Mouse (Mus musculus) forebrain, embryonic 16.5 days (tissue): Measurements from ENCODE around the gene Negr1. TPM values are rescaled to one million over a fixed set of nuclear protein-coding genes. Genes with fewer than 3 reads are reported as not detected.

Experiments used
- ATAC-seq: fragments of 200-750 bp; cut with Nextera tagmentation; 2 replicates; pipeline ENCODE4 v1.8.0; 2017; ENCODE audit warnings: mild to moderate bottlenecking, moderate library complexity
- H3K27ac ChIP-seq: fragments of 300-500 bp; sonication (generic); 2 replicates; pipeline ENCODE4 v1.5.1; 2014; ENCODE audit warnings: low read length, control low read depth
- H3K27me3 ChIP-seq: fragments of 300-500 bp; sonication (generic); replicated peaks from 2 replicates; pipeline ENCODE4 v1.6.1; 2014; ENCODE audit warnings: low read length; ENCODE audit not compliant: control insufficient read depth, insufficient read depth
- H3K36me3 ChIP-seq: fragments of 300-500 bp; sonication (generic); 2 replicates; pipeline ENCODE4 v1.6.1; 2014; ENCODE audit not compliant: control insufficient read depth, insufficient read depth
- H3K4me1 ChIP-seq: fragments of 300-500 bp; sonication (generic); replicated peaks from 2 replicates; pipeline ENCODE4 v1.6.1; 2014; ENCODE audit warnings: low read length; ENCODE audit not compliant: control insufficient read depth, insufficient read depth
- H3K4me2 ChIP-seq: fragments of 300-500 bp; sonication (generic); 2 replicates; pipeline ENCODE4 v1.6.1; 2014; ENCODE audit warnings: mild to moderate bottlenecking, low read length, control low read depth
- H3K4me3 ChIP-seq: fragments of 300-500 bp; sonication (generic); replicated peaks from 2 replicates; pipeline ENCODE4 v1.5.1; 2014; ENCODE audit warnings: mild to moderate bottlenecking, low read length, control low read depth
- H3K9ac ChIP-seq: fragments of 300-500 bp; sonication (generic); replicated peaks from 2 replicates; pipeline ENCODE4 v1.6.1; 2014; ENCODE audit warnings: low read depth, low read length, control low read depth
- H3K9me3 ChIP-seq: fragments of 300-500 bp; sonication (generic); 2 replicates; pipeline ENCODE4 v1.6.1; 2016; ENCODE audit warnings: low read length; ENCODE audit not compliant: control insufficient read depth
- WGBS: fragments of 180-500 bp; shearing (Covaris S2); extraction: QIAGEN DNeasy Blood & Tissue Kit; methylation state at CpG from one replicate; pipeline ENCODE4 v1.1.7; 2014; 5-methylcytosine and 5-hydroxymethylcytosine counted together
- polyA plus RNA-seq: library from polyadenylated mRNA; unstranded; fragments of >200 nt; fragmentation: Nextera tagmentation; extraction: Ambion mirVana; gene quantifications from 2 replicates; pipeline ENCODE4 v1.2.1, GENCODE M21; 2015

Negr1 gene
- polyA plus RNA-seq, 1 experiment from 2014 or later, result 44.7 TPM

DNA sequence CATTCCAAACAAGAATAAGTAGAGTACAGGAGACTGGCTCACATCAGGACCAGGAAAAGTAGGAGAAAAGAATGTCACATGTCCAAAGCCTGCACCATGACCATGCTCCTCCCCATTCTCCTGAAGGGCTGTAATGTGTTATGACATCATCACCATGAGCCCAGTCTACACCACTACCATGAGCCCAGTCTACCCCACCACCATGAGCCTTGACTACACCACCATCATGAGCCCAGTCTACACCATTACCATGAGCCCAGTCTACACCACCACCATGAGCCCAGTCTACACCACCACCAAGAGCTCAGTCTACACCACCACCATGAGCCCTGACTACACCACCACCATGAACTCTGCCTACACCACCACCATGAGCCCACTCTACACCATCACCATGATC is 174.7 kb downstream of the Negr1 start:
- no peaks in the 10 kb centered on the region for H3K9me3 ChIP-seq
- H3K36me3 ChIP-seq, result no peaks in the 10 kb centered on the region
- no peaks in the 10 kb centered on the region for H3K4me1 ChIP-seq
- H3K9ac ChIP-seq, result no peak overlapping the region
- no peak overlapping the region for H3K4me3 ChIP-seq
- ATAC-seq, result peak; percentile 18; the same call in 1 of the 2 replicates
- H3K27ac ChIP-seq, result no peak overlapping the region
- H3K27me3 ChIP-seq, result no peaks in the 10 kb centered on the region
- H3K4me2 ChIP-seq, result no peak overlapping the region

DNA sequence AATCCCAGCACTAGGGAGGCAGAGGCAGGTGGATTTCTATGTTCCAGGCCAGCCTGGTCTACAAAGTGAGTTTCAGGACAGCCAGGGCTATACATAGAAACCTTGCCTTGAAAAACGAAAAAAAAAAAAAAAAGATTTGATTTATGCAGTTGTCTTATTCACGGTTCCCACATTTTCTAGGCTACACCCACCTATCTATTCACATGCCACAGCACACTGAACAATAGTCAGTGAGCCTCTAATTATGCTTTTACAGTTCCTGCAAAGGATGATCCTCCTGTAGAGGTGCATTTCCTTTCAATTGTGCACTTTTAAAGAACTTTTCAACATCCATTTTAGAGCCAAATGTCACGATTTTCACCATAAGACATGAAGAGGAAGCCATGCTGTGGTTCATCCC is 177.9 kb downstream of the Negr1 start:
- no peak for ATAC-seq
- H3K4me1 ChIP-seq, result no peaks in the 10 kb centered on the region

DNA sequence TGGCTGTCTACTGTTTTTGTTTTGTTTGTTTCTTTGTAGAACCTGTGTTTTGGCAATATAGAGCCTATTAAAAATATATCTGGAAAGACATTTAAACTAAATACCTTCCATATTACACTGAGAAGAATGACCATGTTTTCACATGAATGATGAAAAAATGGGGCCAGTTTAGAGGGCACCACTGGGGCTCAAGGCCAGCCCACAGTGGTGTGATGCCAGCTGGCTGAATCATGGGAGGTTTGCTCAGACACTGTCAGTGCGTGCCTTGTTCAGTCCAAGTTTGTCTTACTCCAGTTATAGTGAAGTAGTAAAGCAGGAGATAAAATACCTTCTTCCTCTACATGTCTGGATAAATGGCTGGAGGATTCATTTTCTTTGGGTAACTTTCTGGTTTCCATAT is 181.7 kb downstream of the Negr1 start:
- H3K4me1 ChIP-seq, result no peaks in the 10 kb centered on the region
- H3K36me3 ChIP-seq, result no peaks in the 10 kb centered on the region
- WGBS, result 79% methylated on average over 1 of the region's 1 CpGs
- no peak for ATAC-seq
- H3K9me3 ChIP-seq, result no peaks in the 10 kb centered on the region
- no peak overlapping the region for H3K4me2 ChIP-seq
- H3K27ac ChIP-seq, result no peak overlapping the region
- H3K4me3 ChIP-seq, result no peak overlapping the region
- no peaks in the 10 kb centered on the region for H3K27me3 ChIP-seq
- no peak overlapping the region for H3K9ac ChIP-seq

More for the DNA sequence above, 177.9 kb downstream of the Negr1 start:
- Histone ChIP-seq H3K4me2 (no peak overlapping the region), H3K4me3 (no peak overlapping the region), H3K27me3 (no peaks in the 10 kb centered on the region), H3K9me3 (no peaks in the 10 kb centered on the region), H3K36me3 (no peaks in the 10 kb centered on the region), H3K27ac (no peak overlapping the region), H3K9ac (no peak overlapping the region)
- 70% methylated on average over 3 of the region's 3 CpGs for WGBS

DNA sequence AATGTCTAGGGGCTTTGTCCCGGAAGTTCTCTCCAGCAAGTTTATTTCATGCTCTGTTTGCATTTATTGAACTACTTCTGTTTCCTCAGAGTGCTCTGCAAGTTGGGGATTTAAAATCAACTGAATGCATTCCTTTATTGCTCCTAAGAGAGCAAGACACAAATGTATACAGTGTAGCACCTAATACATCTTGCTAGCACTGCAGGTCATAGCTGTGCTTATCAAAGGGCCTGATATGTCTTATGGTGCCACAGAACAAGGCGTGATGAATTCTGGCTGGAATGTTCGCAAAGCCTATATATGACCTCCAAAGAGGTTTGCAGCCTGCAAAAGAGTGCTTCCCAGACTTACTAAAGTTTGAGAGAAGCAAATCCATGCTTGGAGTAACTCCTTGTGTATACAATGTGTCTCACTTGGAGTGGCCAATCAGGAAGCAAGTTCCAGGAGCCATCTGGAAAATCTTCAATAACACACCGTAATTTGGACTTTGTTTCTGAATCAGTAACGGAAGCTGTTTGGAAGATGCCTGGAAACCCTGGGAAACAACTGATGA is 183.7 kb downstream of the Negr1 start:
- Histone ChIP-seq H3K9me3 (no peaks in the 10 kb centered on the region), H3K9ac (no peak overlapping the region), H3K4me2 (no peak overlapping the region), H3K27ac (no peak overlapping the region), H3K4me1 (no peaks in the 10 kb centered on the region), H3K27me3 (no peaks in the 10 kb centered on the region), H3K36me3 (no peaks in the 10 kb centered on the region), H3K4me3 (no peak overlapping the region)
- WGBS, result 80% methylated on average over 5 of the region's 5 CpGs
- no peak for ATAC-seq

DNA sequence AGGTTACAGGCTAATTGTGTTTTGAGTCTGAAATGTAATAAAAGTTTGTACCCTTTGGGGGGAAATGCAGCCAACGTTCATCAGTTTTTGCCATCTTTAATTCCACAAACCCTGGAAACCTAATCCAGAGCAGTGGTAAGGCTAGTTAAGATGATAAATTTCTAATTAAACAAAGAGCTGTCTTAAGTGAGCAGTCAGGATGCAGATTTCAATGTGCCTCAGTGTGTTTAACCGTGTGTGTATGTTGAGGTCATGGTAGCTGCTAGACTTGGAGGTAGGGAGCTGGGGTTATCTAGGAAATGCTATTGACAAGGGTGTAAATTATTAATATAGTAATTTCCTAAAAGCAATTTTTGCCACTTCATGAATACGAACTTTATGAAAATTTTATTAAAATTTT is 185.9 kb downstream of the Negr1 start:
- H3K9me3 ChIP-seq, result no peaks in the 10 kb centered on the region
- 83% methylated on average over 3 of the region's 3 CpGs for WGBS
- no peak overlapping the region for H3K9ac ChIP-seq
- no peak overlapping the region for H3K4me2 ChIP-seq
- no peak overlapping the region for H3K27ac ChIP-seq
- H3K4me3 ChIP-seq, result no peak overlapping the region
- no peaks in the 10 kb centered on the region for H3K36me3 ChIP-seq
- no peak for ATAC-seq
- no peaks in the 10 kb centered on the region for H3K27me3 ChIP-seq
- H3K4me1 ChIP-seq, result no peaks in the 10 kb centered on the region

DNA sequence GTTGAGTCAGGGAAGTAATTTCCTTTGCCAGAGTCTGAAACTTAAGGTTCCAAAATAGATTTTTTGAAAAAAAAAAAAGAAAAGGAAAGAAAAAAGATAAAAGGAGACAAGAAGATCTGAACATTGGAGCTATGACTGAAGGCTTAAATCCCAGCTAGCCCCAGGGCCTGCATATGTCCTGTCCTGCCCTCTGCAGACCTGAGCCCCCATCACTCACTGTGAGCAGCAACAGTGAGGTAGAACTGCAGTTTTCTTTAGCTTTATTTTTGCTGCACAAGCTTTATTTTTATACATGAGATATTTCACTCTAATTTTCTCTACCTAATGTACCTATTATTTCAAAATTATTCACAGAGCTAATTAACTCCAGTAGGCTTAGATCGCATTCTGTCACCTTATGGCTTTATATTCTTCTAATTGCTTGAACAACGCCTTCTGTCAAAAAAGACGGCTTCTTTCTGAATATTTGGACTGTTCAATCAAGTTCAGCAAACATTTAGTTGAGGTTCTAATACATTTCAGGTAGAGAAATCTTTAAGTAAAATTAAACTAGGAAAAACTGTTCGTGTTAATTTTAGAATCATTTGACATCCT is 192.3 kb downstream of the Negr1 start:
- 0 out of 2 replicates have a peak overlapping the region, but pooled peaks have one; percentile 41 for H3K27ac ChIP-seq
- 18% methylated on average over 4 of the region's 4 CpGs for WGBS

DNA sequence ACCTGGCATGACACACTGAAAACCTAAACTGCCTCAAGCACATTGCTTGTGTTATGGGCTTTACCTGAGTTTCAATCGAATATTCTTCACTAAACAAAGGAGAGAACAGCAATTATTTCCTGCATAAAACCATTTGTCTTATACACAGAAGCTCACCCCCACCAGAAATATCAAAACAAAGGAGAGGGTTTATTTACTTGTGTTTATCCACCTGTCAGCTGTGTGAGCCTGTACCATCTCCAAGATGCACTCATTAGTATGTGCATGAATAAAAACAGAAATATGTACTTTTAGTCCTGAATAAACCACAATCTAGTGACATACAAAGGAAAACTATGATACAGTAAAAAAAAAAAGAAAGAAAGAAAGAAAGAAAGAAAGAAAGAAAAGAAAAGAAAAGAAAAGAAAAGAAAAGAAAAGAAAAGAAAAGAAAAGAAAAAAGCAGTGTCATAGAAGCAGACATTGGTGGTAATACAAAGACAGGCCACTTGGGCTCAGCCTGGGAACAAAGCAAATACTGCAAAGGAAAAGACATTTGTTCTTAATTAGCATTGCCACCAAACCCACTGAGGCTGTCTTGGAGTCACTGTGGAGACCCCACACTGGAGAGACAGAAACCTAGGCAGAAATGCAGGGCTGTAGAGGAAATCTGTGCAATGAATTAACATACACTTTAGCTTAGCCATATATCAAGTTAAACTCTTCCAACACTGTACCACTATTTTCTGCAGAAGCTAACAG is 193.4 kb downstream of the Negr1 start:
- ATAC-seq, result peak; percentile 74
- Histone ChIP-seq H3K27me3 (no peaks in the 10 kb centered on the region), H3K4me2 (no peak overlapping the region), H3K4me1 (peaks cover 4% of the 10 kb centered on the region; the same call in 1 of the 2 replicates), H3K9ac (no peak overlapping the region), H3K4me3 (no peak overlapping the region), H3K27ac (no peak overlapping the region), H3K9me3 (no peaks in the 10 kb centered on the region), H3K36me3 (no peaks in the 10 kb centered on the region)
- WGBS, result 31% methylated on average over 1 of the region's 1 CpGs

More for the DNA sequence above, 192.3 kb downstream of the Negr1 start:
- no peaks in the 10 kb centered on the region for H3K27me3 ChIP-seq
- no peak overlapping the region for H3K4me2 ChIP-seq
- no peak overlapping the region for H3K9ac ChIP-seq
- no peak overlapping the region for H3K4me3 ChIP-seq
- no peaks in the 10 kb centered on the region for H3K9me3 ChIP-seq
- H3K4me1 ChIP-seq, result peaks cover 4% of the 10 kb centered on the region; the same call in 1 of the 2 replicates
- ATAC-seq, result peak; percentile 41
- no peaks in the 10 kb centered on the region for H3K36me3 ChIP-seq

DNA sequence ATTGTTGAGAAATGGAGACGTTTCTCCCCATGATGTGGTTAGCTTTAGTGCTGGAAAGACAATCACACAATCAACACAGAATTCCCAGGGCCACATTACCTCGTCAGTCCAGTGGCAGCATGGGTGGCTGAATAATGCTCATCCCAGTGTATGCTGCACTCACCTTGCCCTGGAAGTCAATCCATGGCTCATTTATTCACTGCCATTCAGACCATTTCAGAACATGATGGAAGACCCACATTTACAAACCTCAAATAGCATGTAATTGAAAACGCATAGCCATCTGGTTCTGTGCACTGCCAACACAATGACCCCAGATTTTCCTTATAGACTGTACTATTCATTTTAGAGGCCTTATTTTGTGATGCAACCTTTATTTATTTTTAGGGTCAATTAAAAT is 203.4 kb downstream of the Negr1 start:
- WGBS, result 61% methylated on average over 3 of the region's 3 CpGs
- Histone ChIP-seq H3K36me3 (no peaks in the 10 kb centered on the region), H3K4me2 (no peak overlapping the region), H3K4me3 (no peak overlapping the region), H3K27me3 (no peaks in the 10 kb centered on the region), H3K9me3 (no peaks in the 10 kb centered on the region), H3K9ac (no peak overlapping the region), H3K4me1 (peaks cover 8% of the 10 kb centered on the region), H3K27ac (no peak overlapping the region)
- ATAC-seq, result no peak

DNA sequence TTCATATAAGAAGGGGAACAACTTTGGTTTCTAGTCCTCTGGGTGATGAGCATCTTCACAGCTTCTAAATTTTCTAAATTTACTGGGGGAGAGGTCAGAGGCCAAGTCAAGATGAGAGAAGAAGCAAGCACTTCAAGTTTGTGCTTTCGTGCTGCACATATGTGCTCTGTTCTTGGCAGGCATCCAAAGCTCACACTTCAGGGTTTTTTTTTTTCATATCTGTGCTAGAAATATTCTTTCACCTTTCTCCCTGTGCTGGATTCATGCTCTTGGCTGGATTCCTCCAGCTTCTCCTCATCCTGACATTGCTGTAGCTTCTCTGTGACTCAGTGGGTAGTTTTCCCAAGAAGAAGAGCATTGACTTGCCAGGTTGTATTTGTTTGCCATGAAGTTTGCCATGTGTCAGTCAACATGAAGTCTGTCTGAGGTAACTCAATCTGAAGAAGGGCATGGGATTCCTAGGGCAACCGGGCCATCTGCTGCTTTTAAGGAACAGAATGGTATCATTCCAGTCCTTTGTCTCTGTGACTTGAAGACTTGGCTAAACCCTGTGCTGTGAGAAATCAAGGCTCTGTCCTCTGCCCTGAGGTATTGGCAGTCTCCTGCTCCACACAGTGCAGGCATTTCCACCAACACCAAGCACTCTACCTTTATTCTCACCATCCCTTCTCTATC is 204.7 kb downstream of the Negr1 start:
- no peaks in the 10 kb centered on the region for H3K9me3 ChIP-seq
- no peak overlapping the region; the same call in 1 of the 2 replicates for H3K27ac ChIP-seq
- peaks cover 8% of the 10 kb centered on the region for H3K4me1 ChIP-seq
- no peak overlapping the region for H3K4me3 ChIP-seq
- no peaks in the 10 kb centered on the region for H3K36me3 ChIP-seq
- WGBS, result 46% methylated on average over 2 of the region's 2 CpGs
- H3K27me3 ChIP-seq, result no peaks in the 10 kb centered on the region
- 0 out of 2 replicates have a peak, but pooled peaks have one; percentile 40 for ATAC-seq
- H3K9ac ChIP-seq, result no peak overlapping the region
- no peak overlapping the region for H3K4me2 ChIP-seq
